Mouse (Mus musculus) ES-E14 (cell line): ENCODE results near the gene Nab1. TPM values are rescaled to one million over a fixed set of nuclear protein-coding genes. Genes with fewer than 3 reads are reported as not detected.

Experiments
- DNase-seq: peaks from one replicate; pipeline ENCODE4 v3.0.0-alpha.2; 2013; ENCODE audit warnings: low read depth, low spot score
- H3K27ac ChIP-seq: 2 replicates; pipeline ENCODE4 v1.5.1; 2012; ENCODE audit warnings: low read depth, mild to moderate bottlenecking, low read length, moderate library complexity, mixed read lengths; ENCODE audit not compliant: poor library complexity, insufficient read depth, severe bottlenecking
- H3K36me3 ChIP-seq: 2 replicates; pipeline ENCODE4 v1.6.1; 2012; ENCODE audit warnings: mild to moderate bottlenecking, low read length, moderate library complexity, mixed read lengths; ENCODE audit not compliant: control insufficient read depth, poor library complexity, insufficient read depth, severe bottlenecking
- H3K4me1 ChIP-seq, 2 experiments: fragments of 150-350 bp in 1 of 2; sonication (generic) in 1 of 2; 2 replicates each; pipeline ENCODE4 v1.6.1; 2012; ENCODE audit warnings: low read length in 2 of 2, mild to moderate bottlenecking in 1 of 2, mixed read lengths in 1 of 2; ENCODE audit not compliant: control insufficient read depth in 2 of 2, insufficient read depth in 2 of 2, poor library complexity in 1 of 2
- H3K4me3 ChIP-seq, 2 experiments: fragments of 150-350 bp in 1 of 2; sonication (generic) in 1 of 2; 2 replicates each; pipeline ENCODE4 v1.5.1; 2012; ENCODE audit warnings: low read length in 2 of 2, low read depth in 1 of 2, mild to moderate bottlenecking in 1 of 2, mixed read lengths in 1 of 2; ENCODE audit not compliant: insufficient read depth in 1 of 2, poor library complexity in 1 of 2, severe bottlenecking in 1 of 2
- H3K9ac ChIP-seq: 2 replicates; pipeline ENCODE4 v1.6.1; 2012; ENCODE audit warnings: low read depth, mild to moderate bottlenecking, low read length, mixed read lengths; ENCODE audit not compliant: poor library complexity, insufficient read depth, severe bottlenecking
- H3K9me3 ChIP-seq: fragments of 150-350 bp; sonication (generic); 2 replicates; pipeline ENCODE4 v1.6.1; 2012; ENCODE audit warnings: low read depth, mild to moderate bottlenecking, low read length; ENCODE audit not compliant: control insufficient read depth, insufficient read depth
- CHD2 ChIP-seq: IDR thresholded peaks from 2 replicates; pipeline ENCODE4 v1.6.1; 2014; ENCODE audit warnings: mild to moderate bottlenecking, low read depth, low read length, inconsistent platforms
- HCFC1 ChIP-seq: IDR thresholded peaks from 2 replicates; pipeline ENCODE4 v1.6.1; 2012; ENCODE audit warnings: low read length, inconsistent platforms, borderline replicate concordance; ENCODE audit not compliant: insufficient read depth
- MAFK ChIP-seq: IDR thresholded peaks from 2 replicates; pipeline ENCODE4 v1.6.1; 2014; ENCODE audit warnings: mild to moderate bottlenecking, low read depth, low read length, inconsistent platforms; ENCODE audit not compliant: insufficient read depth
- ZC3H11A ChIP-seq: IDR thresholded peaks from 2 replicates; pipeline ENCODE4 v1.6.1; 2012; ENCODE audit warnings: low read depth, mild to moderate bottlenecking, inconsistent platforms, low read length, borderline replicate concordance
- ZNF384 ChIP-seq: IDR thresholded peaks from 2 replicates; pipeline ENCODE4 v1.6.1; 2012; ENCODE audit warnings: low read depth, low read length, inconsistent platforms
- in situ Hi-C, 2 experiments: fragments of 600-800 bp; cut with MboI; formaldehyde crosslinking; loops; one replicate each; pipeline ENCODE4 v1.15.1; 2025; ENCODE audit warnings: low sequenced_read_pairs in 2 of 2, inconsistent platforms in 1 of 2; ENCODE audit not compliant: unreplicated experiment in 2 of 2
- total RNA-seq: library from RNA; depleted of rRNA; stranded (reverse); fragments of 300-350 nt; gene quantifications from 2 replicates; pipeline ENCODE4 v1.2.3, GENCODE M21; 2012

Gene Nab1
- total RNA-seq, 1 experiment = 13.3 TPM

- no peak for DNase-seq
- H3K9me3 ChIP-seq = no peaks in the 10 kb centered on the region
- TF ChIP-seq MAFK = no peak
- no peak for TF ChIP-seq CHD2
- no peak for TF ChIP-seq HCFC1
- no peak for TF ChIP-seq ZNF384
- no peak for TF ChIP-seq ZC3H11A
- H3K4me3 ChIP-seq = no peak overlapping the region
- H3K4me1 ChIP-seq = peaks cover 3% of the 10 kb centered on the region in 2 experiments; a peak in 1 of 4 replicates
- no peaks in the 10 kb centered on the region for H3K36me3 ChIP-seq
- H3K9ac ChIP-seq = no peak overlapping the region
- in situ Hi-C loops = no loop called here
- no peak overlapping the region for H3K27ac ChIP-seq
Measured at GRCm38 (mm10) chr1:52521436-52521993, 21.0 kb upstream of the Nab1 start.

- H3K27ac ChIP-seq = no peak overlapping the region
- H3K4me1 ChIP-seq = peaks cover 3% of the 10 kb centered on the region in 2 experiments; a peak in 1 of 4 replicates
- H3K36me3 ChIP-seq = no peaks in the 10 kb centered on the region
- no peak overlapping the region for H3K9ac ChIP-seq
- in situ Hi-C loops = no loop called here
- DNase-seq = no peak
- H3K9me3 ChIP-seq = no peaks in the 10 kb centered on the region
- H3K4me3 ChIP-seq = no peak overlapping the region
- no peak for TF ChIP-seq HCFC1
- TF ChIP-seq CHD2 = no peak
- no peak for TF ChIP-seq ZC3H11A
- TF ChIP-seq MAFK = no peak
- TF ChIP-seq ZNF384 = no peak
Measured at GRCm38 (mm10) chr1:52520131-52520530, 19.7 kb upstream of the Nab1 start.

- no peak overlapping the region for H3K4me3 ChIP-seq
- DNase-seq = no peak
- in situ Hi-C loops = no loop called here
- H3K9me3 ChIP-seq = no peaks in the 10 kb centered on the region
- H3K9ac ChIP-seq = no peak overlapping the region
- no peak overlapping the region for H3K27ac ChIP-seq
- TF ChIP-seq HCFC1 (no peak), CHD2 (no peak), ZC3H11A (no peak), ZNF384 (no peak), MAFK (no peak)
- no peaks in the 10 kb centered on the region for H3K36me3 ChIP-seq
- no peaks in the 10 kb centered on the region for H3K4me1 ChIP-seq
Measured at GRCm38 (mm10) chr1:52515249-52515648, 14.8 kb upstream of the Nab1 start.

GRCm38 (mm10) chr1:52511788-52512425 lies 11.4 kb upstream of the Nab1 start:
- no peak overlapping the region for H3K4me3 ChIP-seq
- no peak overlapping the region for H3K27ac ChIP-seq
- in situ Hi-C loops = no loop called here
- no peaks in the 10 kb centered on the region for H3K9me3 ChIP-seq
- H3K36me3 ChIP-seq = no peaks in the 10 kb centered on the region
- no peak for DNase-seq
- no peak for TF ChIP-seq MAFK
- no peak for TF ChIP-seq ZC3H11A
- TF ChIP-seq ZNF384 = no peak
- TF ChIP-seq CHD2 = no peak
- TF ChIP-seq HCFC1 = no peak
- no peak overlapping the region for H3K9ac ChIP-seq
- no peaks in the 10 kb centered on the region for H3K4me1 ChIP-seq
